Mouse (Mus musculus): ENCODE measurements around the gene Zscan22. TPM values are rescaled to one million over a fixed set of nuclear protein-coding genes. Genes with fewer than 3 reads are reported as not detected.
"Not testable (repeated sequence)": the region's sequence is repeated elsewhere in the genome, so short reads cannot be mapped to it uniquely, and the experiment has no call there.

Zscan22 gene
- polyA plus RNA-seq, 1 experiment from 2014 or later: 17.5 TPM

DNA sequence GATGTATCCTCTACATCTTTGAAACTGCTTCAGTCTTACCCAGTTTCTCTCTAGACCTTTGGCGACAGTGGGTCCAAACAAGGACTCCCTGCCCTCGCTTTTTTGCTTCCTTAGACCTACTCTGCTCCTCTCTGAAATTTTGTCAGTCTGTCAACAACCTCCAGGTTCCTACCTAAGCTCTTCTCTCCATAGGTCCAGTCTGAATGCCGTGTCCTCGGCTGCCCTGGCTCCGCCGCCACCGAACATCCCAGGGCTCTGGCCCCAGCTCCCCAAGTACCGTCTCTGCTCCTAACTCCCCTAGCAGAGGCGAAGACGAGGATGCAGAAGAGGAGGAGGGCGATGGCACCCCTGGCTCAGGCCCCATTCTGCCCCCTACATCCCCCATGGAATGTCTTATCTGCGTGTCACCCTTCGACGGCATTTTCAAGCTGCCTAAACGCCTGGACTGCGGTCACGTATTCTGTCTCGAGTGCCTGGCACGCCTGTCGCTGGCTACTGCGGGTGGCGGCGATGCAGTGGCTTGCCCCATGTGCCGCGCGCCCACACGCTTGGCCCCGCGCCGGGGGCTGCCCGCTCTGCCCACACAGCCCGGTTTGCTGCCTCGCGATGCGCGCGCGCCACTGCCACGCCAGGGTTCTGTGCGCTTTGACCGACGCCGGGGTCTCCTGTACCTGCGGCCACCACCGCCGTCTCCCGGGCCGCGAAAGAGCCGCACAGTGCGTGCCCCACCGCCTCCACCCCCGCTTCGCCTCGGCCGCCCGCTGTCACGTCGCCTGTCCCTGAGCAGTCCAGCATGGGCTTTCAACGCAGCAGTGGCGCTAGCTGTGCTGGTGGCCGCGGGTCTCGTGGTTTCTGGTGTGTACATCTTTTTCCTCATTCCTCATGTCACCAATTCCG, 30.3 kb downstream of the Zscan22 start:
- 0 out of 2 replicates have a peak, but pooled peaks have one; percentile 18 for ATAC-seq (ENCODE audit: insufficient number of reproducible peaks, low FRiP score, low TSS enrichment, low read depth)
- H3K27me3 ChIP-seq: peaks cover 10% of the 10 kb centered on the region

DNA sequence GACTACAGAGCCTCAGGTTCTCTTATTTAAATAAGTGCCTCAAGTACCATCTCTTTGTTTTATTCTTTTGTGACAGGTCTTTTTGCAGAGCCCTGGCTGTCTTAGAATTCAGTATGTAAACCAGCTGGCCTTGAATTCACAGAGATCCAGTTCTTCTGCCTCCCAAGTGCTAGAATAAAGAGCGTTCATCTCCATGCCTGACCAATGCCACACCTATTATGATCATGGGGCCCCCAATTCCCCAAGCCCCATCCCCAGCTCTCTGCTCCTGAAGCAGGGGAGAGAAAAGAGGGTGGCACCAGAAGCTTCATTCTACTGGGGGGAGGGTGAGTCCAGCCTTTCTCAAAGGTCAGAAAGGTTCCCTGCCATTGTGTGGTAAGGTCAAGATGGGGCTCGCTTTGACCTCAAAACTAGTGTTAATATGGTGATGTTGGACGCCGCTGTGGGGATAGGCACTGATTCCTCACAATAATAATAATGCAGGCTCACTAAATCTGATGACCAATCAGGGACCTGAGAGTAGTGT, 36.1 kb downstream of the Zscan22 start:
- WGBS: 79% methylated on average over 4 of the region's 4 CpGs
- Histone ChIP-seq H3K4me2 (replicated peaks) (no peak overlapping the region), H3K27me3 (no peaks in the 10 kb centered on the region; the same call in 1 of the 2 replicates), H3K4me1 (no peaks in the 10 kb centered on the region), H3K4me3 (replicated peaks) (no peak overlapping the region), H3K9me3 (replicated peaks) (no peaks in the 10 kb centered on the region), H3K36me3 (no peaks in the 10 kb centered on the region), H3K9ac (no peak overlapping the region), H3K27ac (replicated peaks) (no peak overlapping the region)
- ATAC-seq (ENCODE audit: insufficient number of reproducible peaks, low FRiP score, low TSS enrichment, low read depth): no peak

More for the DNA sequence above, 30.3 kb downstream of the Zscan22 start:
- Histone ChIP-seq H3K9me3 (replicated peaks) (no peaks in the 10 kb centered on the region), H3K4me1 (peaks cover 45% of the 10 kb centered on the region), H3K9ac (peak overlapping the region; percentile 28), H3K27ac (replicated peaks) (no peak overlapping the region), H3K4me3 (replicated peaks) (peak overlapping the region; percentile 41), H3K36me3 (peaks cover 41% of the 10 kb centered on the region), H3K4me2 (replicated peaks) (peak overlapping the region; percentile 79)
- WGBS: 5% methylated on average over 65 of the region's 65 CpGs

DNA sequence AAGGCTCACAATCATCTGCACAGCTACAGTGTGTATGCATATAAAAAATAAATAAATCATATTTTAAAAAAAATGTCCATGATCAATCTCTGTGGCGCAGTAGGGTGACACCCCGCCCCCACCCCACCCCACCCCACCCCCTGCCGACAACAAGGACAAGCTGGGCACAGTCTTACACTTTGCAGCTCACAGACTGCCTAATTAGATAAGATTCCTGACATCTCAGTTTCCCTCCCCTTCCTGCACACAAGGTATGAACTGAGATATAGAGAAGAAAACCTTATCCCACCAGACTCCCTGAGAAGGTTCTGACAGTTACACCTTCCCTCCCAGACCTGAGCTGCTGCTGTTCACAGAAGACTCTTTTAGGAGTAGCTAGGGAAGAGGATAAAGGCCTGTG, 37.2 kb downstream of the Zscan22 start:
- no peaks in the 10 kb centered on the region for H3K27me3 ChIP-seq
- H3K9me3 ChIP-seq (replicated peaks): no peaks in the 10 kb centered on the region
- no peaks in the 10 kb centered on the region for H3K4me1 ChIP-seq
- 73% methylated on average over 3 of the region's 3 CpGs for WGBS
- H3K4me2 ChIP-seq (replicated peaks): no peak overlapping the region
- H3K36me3 ChIP-seq: no peaks in the 10 kb centered on the region
- no peak overlapping the region for H3K4me3 ChIP-seq (replicated peaks)
- H3K27ac ChIP-seq (replicated peaks): no peak overlapping the region
- H3K9ac ChIP-seq: no peak overlapping the region
- ATAC-seq (ENCODE audit: insufficient number of reproducible peaks, low FRiP score, low TSS enrichment, low read depth): no peak

DNA sequence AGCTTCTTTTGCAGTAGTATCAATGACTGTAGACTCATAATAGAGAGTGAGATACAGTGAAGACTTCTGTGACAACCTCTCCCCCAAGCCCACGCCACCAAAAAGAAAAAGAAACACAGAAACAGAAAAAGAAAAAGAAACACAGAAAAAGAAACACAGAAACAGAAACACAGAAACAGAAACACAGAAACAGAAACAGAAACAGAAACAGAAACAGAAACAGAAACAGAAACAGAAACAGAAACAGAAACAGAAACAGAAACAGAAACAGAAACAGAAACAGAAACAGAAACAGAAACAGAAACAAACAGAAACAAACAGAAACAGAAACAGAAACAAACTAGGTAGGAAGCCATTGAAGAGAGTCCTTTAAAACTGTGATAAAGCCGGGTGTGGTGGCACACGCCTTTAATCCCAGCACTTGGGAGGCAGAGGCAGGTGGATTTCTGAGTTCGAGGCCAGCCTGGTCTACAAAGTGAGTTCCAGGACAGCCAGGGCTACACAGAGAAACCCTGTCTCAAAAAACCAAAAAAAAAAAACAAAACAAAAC, 39.7 kb downstream of the Zscan22 start:
- not testable (repeated sequence) for ATAC-seq (ENCODE audit: insufficient number of reproducible peaks, low FRiP score, low TSS enrichment, low read depth)

DNA sequence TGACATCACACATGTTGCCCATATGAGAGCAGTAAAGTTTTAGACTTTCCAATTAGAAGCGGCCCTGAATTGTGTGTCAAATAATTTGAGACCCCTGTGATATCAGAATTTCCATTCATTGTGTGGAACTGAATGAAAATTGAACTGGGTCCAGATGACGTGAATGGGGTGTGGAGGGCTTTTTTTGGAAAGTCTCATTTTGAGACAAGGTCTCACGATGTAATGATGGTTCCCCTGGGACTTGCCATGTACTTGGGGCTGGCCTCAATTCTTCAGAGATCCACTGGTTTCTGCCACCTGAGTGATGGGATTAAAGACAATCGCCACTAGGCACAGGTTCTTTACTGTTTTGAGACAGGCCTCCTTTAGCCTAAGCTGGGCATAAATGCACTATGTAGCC, 43.0 kb downstream of the Zscan22 start:
- ATAC-seq (ENCODE audit: insufficient number of reproducible peaks, low FRiP score, low TSS enrichment, low read depth): no peak
- H3K27me3 ChIP-seq: no peaks in the 10 kb centered on the region
- H3K9me3 ChIP-seq (replicated peaks): no peaks in the 10 kb centered on the region
- no peak overlapping the region for H3K9ac ChIP-seq
- no peak overlapping the region for H3K4me3 ChIP-seq (replicated peaks)
- H3K4me1 ChIP-seq: no peaks in the 10 kb centered on the region
- no peak overlapping the region for H3K4me2 ChIP-seq (replicated peaks)
- 78% methylated on average over 4 of the region's 4 CpGs for WGBS
- H3K27ac ChIP-seq (replicated peaks): no peak overlapping the region
- H3K36me3 ChIP-seq: no peaks in the 10 kb centered on the region

More for the DNA sequence above, 39.7 kb downstream of the Zscan22 start:
- H3K27ac ChIP-seq (replicated peaks); H3K9me3 ChIP-seq (replicated peaks); H3K36me3 ChIP-seq; H3K9ac ChIP-seq; H3K4me2 ChIP-seq (replicated peaks); H3K4me1 ChIP-seq; H3K4me3 ChIP-seq (replicated peaks); H3K27me3 ChIP-seq: not testable (repeated sequence)
- 87% methylated on average over 4 of the region's 4 CpGs for WGBS

DNA sequence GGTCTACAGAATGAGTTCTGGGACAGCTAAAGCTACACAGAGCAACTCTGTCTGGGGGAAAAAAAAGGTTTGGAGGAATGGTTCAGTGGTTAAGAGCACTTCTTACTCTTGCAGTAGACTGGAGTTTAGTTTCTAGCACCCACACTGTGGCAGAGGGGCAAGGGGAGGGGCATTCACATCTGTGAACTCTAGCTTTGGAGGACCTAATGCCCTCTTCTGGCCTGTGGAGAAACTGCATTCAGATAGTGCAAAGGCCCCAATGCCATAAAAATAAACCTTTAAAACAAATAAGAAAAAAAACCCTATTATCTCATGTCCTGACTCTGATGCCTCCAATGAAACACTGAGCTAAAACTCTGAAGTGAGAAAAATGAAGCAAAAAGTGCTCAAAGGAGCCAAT, 45.9 kb downstream of the Zscan22 start:
- no peak for ATAC-seq (ENCODE audit: insufficient number of reproducible peaks, low FRiP score, low TSS enrichment, low read depth)
- H3K36me3 ChIP-seq: no peaks in the 10 kb centered on the region
- no peak overlapping the region for H3K4me3 ChIP-seq (replicated peaks)
- H3K4me1 ChIP-seq: no peaks in the 10 kb centered on the region
- no peaks in the 10 kb centered on the region for H3K27me3 ChIP-seq
- no peak overlapping the region for H3K27ac ChIP-seq (replicated peaks)
- H3K4me2 ChIP-seq (replicated peaks): no peak overlapping the region
- H3K9me3 ChIP-seq (replicated peaks): no peaks in the 10 kb centered on the region
- H3K9ac ChIP-seq: no peak overlapping the region

DNA sequence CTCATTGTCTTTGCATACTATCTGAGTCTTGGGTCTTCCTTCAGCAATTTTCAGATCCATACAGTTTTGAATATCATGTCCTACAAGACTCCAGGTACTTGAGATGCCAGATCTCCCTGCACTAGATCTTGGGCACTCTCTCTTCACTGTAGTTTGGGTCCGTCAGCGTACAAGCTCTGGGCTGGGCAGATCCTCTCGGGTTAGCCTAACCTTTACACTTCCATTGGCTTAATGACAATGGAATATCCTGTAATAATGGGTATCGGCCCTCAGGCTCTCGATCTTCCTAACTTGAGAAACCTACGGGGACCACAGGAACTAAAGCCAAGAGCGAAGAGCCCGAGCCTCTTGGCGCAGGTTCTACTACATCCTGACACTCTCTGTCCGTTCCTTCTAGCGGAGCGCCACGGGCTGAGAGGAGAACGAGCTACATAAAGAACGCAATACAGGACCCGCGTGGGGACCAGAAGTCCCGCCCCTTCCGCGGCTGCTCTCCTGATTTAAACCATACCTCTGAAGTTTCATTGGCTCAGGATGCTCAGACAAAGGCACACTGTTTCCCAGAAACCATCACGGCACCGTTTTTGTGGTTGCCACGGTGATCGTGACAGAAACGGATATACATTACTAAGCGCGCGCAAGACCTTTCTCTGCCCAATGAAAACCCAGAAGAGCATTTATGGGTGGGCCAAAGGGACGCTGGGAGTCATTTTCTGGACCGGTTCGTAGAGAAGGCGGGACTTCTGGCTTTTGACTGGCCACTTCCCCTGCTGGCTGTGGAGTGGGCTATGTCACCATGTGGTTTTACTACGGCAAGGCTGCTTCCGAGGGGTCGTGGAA, 51.6 kb downstream of the Zscan22 start:
- Histone ChIP-seq H3K36me3 (no peaks in the 10 kb centered on the region), H3K9ac (peak overlapping the region; percentile 37), H3K4me2 (replicated peaks) (peak overlapping the region; percentile 80), H3K27me3 (no peaks in the 10 kb centered on the region), H3K4me1 (peaks cover 10% of the 10 kb centered on the region), H3K9me3 (replicated peaks) (no peaks in the 10 kb centered on the region), H3K4me3 (replicated peaks) (peak overlapping the region; percentile 57), H3K27ac (replicated peaks) (peak overlapping the region; percentile 86)
- ATAC-seq (ENCODE audit: insufficient number of reproducible peaks, low FRiP score, low TSS enrichment, low read depth): peak; percentile 97
- WGBS: 7% methylated on average over 35 of the region's 35 CpGs

DNA sequence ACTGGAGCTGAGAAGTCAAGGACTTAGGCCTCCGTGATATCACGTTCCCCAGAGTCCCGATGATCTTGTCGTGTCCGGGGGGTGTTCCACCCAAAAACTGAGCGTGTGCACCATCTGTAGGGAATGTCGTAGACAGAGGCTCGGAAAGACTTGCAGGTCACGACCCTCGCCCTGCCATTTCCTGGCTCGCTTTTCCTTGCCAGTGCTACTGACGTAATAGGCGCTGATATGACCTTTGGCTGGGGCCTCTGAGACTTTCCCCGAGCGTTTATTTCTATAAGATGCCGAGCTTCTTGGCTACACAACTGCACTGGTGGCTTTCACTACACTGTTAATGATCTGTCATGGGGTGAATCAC, 52.2 kb downstream of the Zscan22 start:
- peaks cover 10% of the 10 kb centered on the region for H3K4me1 ChIP-seq
- no peaks in the 10 kb centered on the region for H3K36me3 ChIP-seq
- H3K9me3 ChIP-seq (replicated peaks): no peaks in the 10 kb centered on the region
- H3K9ac ChIP-seq: peak overlapping the region; percentile 37
- 8% methylated on average over 16 of the region's 16 CpGs for WGBS
- ATAC-seq (ENCODE audit: insufficient number of reproducible peaks, low FRiP score, low TSS enrichment, low read depth): no peak; the same call in none of the 2 replicates
- peak overlapping the region; percentile 57 for H3K4me3 ChIP-seq (replicated peaks)
- no peaks in the 10 kb centered on the region for H3K27me3 ChIP-seq
- peak overlapping the region; percentile 86 for H3K27ac ChIP-seq (replicated peaks)
- H3K4me2 ChIP-seq (replicated peaks): peak overlapping the region; percentile 80

DNA sequence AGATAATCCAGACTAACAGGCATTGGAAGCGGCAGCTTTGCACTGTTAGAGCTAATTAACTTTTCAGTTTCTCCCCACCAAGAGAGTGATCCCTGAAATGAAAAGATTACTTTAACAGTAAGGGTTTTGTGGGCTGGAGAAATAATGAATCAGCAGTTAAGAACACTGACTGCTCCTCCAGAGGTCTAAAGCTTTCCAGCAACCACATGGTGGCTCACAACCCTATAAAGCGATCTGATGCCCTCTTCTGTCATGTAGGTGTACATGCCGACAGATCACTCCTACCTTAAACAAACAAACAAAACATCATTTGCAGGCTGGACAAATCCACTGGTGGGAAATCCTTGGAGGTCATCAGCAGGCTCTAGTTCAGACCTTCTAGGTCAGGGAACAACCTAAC, 57.3 kb downstream of the Zscan22 start:
- H3K4me3 ChIP-seq (replicated peaks): no peak overlapping the region

DNA sequence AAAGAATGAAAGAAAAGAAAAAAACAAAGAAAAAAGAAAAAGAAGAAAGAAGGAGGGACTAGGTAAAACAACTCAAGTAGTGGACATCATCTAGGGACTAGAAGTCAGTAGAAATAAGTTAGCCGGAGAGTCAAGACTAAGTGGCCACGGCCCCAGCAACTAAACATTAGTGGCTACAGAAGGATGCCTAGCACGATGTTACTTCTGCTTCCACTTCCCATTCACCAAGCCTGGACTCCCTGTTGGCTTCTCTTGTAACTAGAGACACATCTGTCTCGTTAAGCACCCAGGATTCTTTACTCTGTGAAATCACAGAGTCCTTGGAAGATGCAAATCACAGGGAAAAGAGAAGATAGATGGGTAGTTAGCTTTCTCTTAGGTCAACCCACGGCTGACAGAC, 59.9 kb downstream of the Zscan22 start:
- no peak overlapping the region for H3K4me2 ChIP-seq (replicated peaks)
- no peak overlapping the region for H3K27ac ChIP-seq (replicated peaks)
- no peak overlapping the region for H3K9ac ChIP-seq
- WGBS: 69% methylated on average over 5 of the region's 5 CpGs
- H3K9me3 ChIP-seq (replicated peaks): no peaks in the 10 kb centered on the region
- H3K4me1 ChIP-seq: no peaks in the 10 kb centered on the region
- H3K4me3 ChIP-seq (replicated peaks): no peak overlapping the region
- no peaks in the 10 kb centered on the region for H3K27me3 ChIP-seq
- ATAC-seq (ENCODE audit: insufficient number of reproducible peaks, low FRiP score, low TSS enrichment, low read depth): no peak
- H3K36me3 ChIP-seq: no peaks in the 10 kb centered on the region

More for the DNA sequence above, 57.3 kb downstream of the Zscan22 start:
- H3K9ac ChIP-seq: no peak overlapping the region
- no peaks in the 10 kb centered on the region for H3K27me3 ChIP-seq
- H3K4me2 ChIP-seq (replicated peaks): no peak overlapping the region
- no peaks in the 10 kb centered on the region for H3K36me3 ChIP-seq
- H3K4me1 ChIP-seq: peaks cover 6% of the 10 kb centered on the region; the same call in 1 of the 2 replicates
- H3K27ac ChIP-seq (replicated peaks): no peak overlapping the region
- ATAC-seq (ENCODE audit: insufficient number of reproducible peaks, low FRiP score, low TSS enrichment, low read depth): no peak
- no peaks in the 10 kb centered on the region for H3K9me3 ChIP-seq (replicated peaks)
- 53% methylated on average over 3 of the region's 3 CpGs for WGBS
